Mouse (Mus musculus) cerebellum, adult 8-10 months (tissue): ENCODE data around the gene Jph4.

ENCODE experiments used
- DNase-seq: peaks from one replicate; pipeline ENCODE4 v3.0.0; 2022

Gene Jph4

DNA sequence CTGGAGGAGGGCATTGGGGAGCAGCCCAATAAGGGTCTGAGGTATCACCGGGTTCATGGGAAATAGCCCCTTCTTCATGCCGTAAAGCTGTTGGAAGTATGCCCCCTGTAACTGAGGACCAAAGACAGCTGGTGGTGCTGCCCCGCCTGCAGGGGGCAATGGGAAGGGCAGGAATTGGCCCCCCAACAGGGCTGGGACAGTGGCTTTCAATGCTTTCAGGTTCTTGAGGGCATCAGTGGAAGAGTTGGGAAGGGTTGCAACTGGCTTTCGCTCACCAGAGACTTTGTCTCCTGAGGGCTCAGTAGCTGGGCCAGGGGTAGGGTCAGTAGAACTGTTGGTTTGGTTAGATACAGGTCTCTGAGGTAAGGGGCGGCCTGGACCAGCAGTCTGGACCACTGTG, 53.6 kb downstream of the Jph4 start:
- no peak for DNase-seq

DNA sequence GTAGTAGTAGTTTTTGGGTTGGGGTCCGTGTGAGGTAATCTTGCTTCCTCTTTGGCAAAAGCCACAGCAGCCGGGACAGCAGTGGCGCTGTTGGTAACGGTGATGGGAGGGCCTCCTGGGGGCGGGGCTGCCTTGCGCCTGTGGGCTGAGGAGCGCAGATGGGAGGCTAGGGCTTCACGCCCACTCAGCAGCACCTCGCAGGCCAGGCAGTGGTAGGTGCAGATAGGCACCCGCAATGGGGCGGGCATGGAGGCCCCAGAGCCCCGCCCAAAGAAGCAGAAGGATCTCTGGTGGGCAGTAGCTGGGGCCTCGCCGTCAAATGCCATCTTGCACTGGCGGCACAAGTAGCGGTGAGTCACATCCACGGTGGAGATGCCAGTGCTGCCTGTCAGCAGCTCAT, 54.1 kb downstream of the Jph4 start:
- peak; percentile 74 for DNase-seq

DNA sequence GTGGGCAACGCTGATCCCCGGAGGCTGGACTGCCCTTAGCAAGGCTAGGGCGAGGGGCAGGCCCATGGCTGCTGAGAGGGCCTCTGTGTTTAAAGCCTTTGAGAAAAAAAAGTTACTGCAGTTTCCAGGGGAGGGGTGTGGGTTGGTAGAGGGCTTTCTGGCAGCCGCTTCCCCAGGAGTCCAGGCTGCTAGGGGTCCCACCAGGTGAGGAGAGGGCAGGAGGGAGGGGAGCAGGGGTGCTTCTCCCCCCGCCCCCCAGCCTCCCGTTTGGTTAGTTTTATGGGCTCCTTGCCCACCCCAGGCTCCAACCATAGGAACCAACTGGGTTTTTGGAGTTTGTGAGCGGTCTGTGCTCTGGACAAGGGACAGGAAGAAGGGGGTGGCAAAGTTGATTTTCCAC, 54.9 kb downstream of the Jph4 start:
- DNase-seq = no peak

DNA sequence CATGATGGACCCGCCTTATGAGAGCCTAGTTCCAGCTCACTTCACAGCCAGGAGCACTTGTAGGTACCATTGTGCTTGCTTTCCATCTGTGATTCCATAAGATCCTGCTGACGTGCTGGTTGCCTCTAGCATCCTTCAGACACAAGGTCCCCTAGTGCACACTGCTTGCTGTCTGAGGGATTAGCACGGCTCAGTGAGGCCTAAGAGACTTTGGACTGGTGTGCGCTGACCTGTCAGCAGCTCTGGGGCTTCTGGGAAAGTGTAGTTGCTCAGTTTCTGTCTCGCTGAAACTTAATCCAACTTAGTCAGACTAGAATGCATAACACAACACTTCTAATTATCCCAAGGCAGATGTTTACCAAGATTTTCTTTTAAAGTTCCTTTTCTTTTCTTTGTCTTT, 56.8 kb downstream of the Jph4 start:
- DNase-seq = no peak

DNA sequence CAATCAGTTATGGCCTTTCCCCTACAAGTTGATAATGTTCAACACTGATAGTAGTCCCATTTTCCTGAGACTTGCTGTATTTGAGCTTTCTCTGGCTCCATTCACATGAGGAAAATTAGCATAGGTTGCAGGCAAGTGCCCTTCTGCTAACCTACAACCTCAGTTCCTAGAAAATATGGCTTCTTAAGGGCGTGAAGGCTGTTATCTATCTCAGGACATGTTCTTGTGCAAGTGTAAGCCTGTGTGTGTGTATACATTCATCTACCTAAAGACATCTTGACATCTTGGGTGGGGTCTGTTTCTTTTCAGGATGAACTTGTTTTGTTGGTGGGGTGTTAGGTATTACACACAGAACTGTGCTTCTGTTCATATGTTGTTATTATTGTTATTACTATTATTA, 57.7 kb downstream of the Jph4 start:
- DNase-seq = no peak
